Mouse (Mus musculus): ENCODE results near the gene Gpr146. TPM values are rescaled to one million over a fixed set of nuclear protein-coding genes. Genes with fewer than 3 reads are reported as not detected.
A peak's percentile ranks its signal among the peaks of the same experiment; 100 is the strongest.
"Not testable (repeated sequence)": the region's sequence is repeated elsewhere in the genome, so short reads cannot be mapped to it uniquely, and the experiment has no call there.

Gene Gpr146
- polyA plus RNA-seq, 1 experiment, result 37.7 TPM

GRCm38 (mm10) chr5:139381586-139382513 lies 4.4 kb downstream of the Gpr146 start:
- DNase-seq (ENCODE audit: low read depth), result no peak

DNA sequence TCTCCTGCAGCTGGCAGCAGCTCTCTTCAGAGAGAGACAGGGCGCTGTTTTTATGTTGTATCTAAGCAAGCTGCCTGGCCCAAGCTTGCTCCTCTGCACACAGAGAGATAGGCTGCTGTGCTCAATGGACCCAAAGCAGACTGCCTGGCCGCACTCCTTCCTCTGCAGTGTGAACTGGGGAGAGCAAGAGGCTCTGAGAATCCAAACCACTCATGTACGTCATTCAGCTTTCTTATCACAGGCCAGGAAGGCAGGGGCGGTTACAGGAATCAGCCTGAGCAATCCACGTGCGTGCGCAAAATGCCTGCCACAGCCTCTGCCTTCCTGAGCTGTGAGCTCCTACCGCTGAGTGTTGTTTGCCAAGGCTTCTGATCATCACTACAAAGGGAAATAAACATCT lies 5.3 kb downstream of the Gpr146 start:
- no peak for DNase-seq (ENCODE audit: low read depth)

DNA sequence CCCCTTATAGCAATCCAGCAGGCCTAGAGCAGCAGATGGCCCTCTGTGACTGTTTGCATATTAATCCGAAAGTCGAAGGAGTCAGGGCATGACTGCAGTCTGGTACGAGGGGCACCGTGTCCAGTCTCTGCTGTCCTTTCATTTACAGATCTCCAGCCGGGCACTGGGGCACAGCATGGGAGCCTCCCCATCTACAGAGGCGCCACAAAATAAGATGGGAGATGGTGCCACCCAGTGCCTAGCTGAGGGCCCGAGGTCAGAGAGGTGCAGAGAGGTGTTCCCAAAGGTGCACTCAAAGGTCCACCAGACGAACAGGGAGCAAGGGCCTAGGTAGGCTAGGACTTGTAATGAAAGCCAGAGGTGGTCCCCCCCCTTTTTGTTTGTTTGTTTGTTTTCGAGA lies 5.7 kb downstream of the Gpr146 start:
- no peak for DNase-seq (ENCODE audit: low read depth)

- DNase-seq (ENCODE audit: low read depth), result no peak
These were observed 7.0 kb downstream of the Gpr146 start for GRCm38 (mm10) chr5:139384531-139384930.

GRCm38 (mm10) chr5:139386047-139386446 lies 8.6 kb downstream of the Gpr146 start:
- DNase-seq (ENCODE audit: low read depth), result no peak

- no peak for DNase-seq (ENCODE audit: low read depth)
These were observed 10.1 kb downstream of the Gpr146 start for GRCm38 (mm10) chr5:139387329-139388194.

DNA sequence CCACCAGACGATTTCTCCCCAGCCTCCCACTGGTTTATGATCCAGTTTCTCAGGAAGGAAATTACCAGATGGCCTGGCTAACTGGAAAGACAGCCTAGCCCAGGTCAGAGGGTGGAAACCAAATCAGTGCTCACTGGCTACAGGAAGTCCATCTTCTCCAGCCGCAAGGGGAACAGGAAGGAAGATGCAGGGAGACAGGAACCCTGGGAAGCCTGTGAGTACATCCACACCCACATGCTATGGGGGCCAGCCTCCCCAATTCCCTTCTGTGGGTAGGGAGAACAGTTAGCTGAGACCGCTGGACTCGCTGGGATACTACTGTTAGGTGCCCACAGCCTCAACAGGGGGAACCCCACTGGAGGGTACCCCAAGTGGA lies 10.7 kb downstream of the Gpr146 start:
- DNase-seq (ENCODE audit: low read depth), result no peak

DNA sequence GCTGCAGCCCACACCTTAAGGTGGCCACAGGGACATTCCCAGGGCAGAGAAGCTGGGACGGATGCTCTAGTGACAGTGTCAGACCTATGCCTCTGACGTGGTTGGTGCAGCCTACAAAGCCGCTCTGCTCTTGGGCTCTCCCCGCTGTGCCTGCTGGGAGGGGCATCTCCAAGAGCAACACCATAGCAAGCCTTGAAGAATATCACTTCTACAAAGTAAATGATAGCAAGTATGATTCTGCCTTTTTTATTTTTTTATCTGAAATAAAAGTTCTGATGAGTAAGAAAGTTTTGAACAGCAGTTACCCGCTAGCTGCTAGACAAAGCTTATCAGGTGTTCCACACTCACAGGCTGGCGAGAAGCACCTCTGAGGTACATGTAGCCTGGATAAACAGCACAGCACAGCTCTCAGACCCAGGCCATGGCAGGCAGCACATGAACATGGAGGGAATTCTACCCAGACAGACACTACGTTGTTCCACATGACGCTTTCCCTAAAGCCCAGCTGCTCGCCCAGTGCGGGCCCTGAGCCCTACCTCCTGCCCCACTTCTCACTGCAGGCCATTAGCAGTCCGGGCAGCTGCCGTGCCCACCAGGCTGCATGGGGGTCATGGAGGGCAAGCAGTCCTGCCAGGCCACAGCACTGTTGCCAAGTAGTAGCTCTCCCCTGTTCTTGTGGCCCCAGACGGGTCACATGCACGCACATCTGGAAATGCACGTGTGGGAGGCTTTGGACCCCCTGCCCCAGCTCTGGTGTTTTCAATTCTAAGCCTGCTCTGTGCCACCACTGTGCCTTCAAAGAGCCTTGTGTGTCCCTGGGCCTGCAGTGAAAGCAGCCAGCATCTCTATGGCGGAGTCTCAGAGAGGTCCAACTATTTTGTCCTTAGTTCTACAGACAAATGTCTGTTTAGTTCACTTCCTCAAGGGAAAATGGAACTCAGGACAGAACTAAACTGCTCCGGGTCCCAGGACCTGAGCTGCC lies 11.5 kb downstream of the Gpr146 start:
- DNase-seq (ENCODE audit: low read depth), result no peak

GRCm38 (mm10) chr5:139389676-139390061 lies 12.2 kb downstream of the Gpr146 start:
- DNase-seq (ENCODE audit: low read depth), result no peak

DNA sequence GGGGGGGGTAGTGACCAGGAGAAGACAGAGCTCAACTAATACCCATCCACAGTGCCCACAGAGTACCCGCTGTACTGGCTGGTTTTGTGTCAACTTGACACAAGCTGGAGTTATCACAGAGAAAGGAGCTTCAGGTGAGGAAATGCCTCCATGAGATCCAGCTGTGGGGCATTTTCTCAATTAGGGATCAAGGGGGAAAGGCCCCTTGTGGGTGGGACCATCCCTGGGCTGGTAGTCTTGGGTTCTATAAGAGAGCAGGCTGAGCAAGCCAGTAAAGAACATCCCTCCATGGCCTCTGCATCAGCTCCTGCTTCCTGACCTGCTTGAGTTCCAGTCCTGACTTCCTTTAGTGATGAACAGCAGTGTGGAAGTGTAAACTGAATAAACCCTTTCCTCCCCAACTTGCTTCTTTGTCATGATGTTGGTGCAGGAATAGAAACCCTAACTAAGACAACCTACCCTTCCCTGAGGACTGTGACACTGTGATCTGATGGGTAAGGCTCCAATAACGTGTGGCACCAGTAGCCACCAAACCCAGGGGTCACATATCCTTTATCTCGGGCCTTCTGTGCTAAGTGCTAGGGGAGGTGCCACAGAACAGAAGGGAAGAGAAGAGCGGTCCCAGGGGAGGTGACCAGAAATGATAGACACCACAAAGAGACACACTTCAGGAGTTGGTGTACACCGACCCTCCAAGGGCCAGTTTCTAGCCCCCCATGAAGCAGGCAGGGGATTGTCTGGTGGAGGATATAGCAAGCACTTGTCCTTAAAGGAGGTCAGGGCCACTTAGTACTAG lies 13.0 kb downstream of the Gpr146 start:
- not testable (repeated sequence) for DNase-seq (ENCODE audit: low read depth)

DNA sequence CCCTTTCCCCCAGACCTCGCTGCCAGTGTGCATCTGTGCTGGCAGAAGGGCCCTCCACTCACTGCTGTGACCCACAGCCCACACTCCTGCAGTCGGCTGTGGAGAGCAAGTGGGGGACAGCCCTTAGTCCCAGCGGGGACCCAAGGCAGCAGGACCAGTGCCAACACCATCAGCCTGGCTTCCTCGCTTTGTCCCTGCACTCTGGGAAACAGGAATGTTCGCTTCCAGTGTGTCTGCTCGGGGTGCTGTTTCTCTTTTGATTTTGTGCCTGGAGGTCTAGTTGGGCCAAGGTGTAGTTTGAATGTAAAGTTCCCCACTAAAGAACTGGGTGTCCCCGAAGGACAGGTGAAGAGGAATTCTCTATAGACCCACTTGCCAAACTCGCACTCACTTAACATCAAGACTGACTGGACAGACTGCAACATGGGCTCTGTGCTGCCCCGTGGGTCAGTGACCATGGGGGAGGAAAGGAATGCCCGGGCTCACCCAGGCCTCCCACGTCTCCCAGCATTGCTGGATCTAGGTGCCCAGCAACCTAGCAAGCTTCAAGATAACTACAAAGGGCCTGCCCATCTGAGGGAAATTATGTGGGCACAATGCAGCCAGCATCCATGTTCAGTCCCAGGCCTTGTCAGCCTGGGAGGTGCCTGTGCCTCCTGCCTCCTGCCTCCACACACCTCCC lies 14.0 kb downstream of the Gpr146 start:
- no peak for DNase-seq (ENCODE audit: low read depth)

- no peak for DNase-seq (ENCODE audit: low read depth)
These were observed 15.0 kb downstream of the Gpr146 start for GRCm38 (mm10) chr5:139392219-139393196.

DNA sequence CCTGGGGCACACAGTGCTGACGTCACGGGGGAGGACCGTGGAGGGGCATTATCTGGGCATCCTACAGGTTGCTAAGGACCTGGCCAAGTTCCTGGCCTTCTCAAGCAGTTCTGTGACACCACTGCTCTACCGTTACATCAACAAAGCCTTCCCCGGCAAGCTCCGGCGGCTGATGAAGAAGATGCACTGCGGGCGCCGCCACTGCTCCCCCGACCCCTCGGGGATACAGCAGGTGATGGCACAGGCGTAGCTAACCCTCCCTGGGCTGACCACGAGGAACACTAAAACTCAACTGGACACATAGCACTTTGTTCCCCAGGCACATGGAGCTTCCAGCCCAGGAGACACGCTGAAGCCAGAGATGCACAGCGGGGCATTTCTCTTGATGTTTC lies 15.7 kb downstream of the Gpr146 start:
- DNase-seq (ENCODE audit: low read depth), result no peak

DNA sequence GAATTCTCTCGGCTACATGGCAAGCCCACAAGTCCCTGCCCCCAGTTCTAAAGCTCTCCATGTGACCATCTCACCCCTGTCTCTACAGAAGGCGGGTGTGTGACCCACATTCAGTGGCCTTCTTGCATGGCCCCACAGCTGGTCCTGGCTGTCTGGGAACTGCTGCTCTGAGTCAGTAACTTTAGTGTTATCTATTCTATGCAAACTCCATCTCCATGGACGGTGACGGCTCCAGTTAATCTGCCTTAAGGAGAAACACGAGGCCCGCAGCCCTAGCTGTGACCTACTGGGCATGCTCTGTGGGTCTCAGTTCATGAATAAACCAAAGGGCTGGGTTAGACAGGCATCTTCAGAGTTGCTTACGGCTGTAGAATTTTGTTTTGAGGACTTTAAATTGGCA lies 16.9 kb downstream of the Gpr146 start:
- DNase-seq (ENCODE audit: low read depth), result no peak

- DNase-seq (ENCODE audit: low read depth), result no peak
These were observed 18.0 kb downstream of the Gpr146 start for GRCm38 (mm10) chr5:139395528-139395927.

DNA sequence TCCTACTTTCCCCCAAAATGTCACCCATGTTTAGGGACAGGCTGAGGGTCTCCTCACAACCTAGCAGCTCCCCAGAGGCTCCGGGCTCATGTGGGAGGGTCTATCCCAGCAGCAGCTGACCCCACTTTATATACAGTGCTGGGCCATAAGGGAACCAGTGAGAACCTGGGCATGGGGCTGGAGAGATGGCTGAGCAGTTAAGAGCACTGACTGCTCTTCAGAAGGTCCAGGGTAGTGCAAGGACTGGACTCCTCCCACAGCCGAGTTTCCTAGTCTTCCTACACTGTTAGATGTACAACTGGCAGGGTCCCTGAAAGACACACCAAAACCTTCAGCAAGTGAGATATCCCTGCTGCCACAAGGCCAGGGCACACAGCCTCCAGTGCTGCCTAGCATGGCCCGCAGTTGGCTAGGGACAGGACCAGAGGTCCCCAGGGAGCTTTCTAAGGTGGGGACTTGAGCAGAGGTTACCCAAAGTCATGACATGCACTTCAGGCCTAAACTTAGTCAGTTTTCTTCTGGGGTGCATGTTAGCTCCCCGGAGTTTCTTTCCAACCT lies 19.9 kb downstream of the Gpr146 start:
- no peak for DNase-seq (ENCODE audit: low read depth)

DNA sequence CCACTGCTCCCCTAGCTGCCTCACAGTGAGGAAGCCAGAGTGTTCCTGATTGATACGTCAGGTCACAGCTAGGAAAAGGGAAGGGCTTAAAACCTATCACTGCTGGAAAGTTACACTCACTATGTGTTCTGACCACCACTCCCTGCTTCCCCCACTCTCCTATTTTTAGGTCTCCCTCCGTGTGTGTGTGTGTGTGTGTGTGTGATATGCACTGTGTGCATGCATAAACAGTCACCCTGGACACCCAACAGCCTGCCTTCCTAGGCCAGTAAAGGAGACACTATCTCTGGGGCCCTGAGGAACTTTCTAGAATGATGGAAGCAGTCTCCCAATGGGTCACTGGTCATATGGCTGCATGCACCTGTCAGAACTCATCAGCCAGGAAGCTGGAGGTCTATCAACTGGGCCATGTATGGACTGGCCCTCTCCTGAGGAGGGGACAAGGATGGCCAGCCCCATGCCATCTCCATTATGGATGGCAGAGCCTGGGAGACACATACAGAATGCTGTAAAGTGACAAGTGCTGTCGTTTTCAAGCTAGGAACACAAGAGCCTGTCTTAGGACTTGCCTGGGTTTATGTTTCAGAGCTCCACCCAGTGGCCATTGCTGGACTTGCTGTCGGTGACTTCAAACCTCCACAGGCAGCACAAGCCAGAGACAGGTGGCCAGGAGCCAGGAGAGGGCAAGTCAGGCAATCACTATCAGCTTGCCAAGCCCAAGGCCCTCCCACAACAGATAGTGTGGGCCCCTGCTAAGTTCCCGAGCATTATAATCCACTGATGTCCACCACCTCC lies 20.7 kb downstream of the Gpr146 start:
- peak; percentile 42 for DNase-seq (ENCODE audit: low read depth)

- no peak for DNase-seq (ENCODE audit: low read depth)
These were observed 21.3 kb downstream of the Gpr146 start for GRCm38 (mm10) chr5:139398786-139399185.
